ENCODE assay signal across 8 mouse cellular contexts in the genomic region with DNA sequence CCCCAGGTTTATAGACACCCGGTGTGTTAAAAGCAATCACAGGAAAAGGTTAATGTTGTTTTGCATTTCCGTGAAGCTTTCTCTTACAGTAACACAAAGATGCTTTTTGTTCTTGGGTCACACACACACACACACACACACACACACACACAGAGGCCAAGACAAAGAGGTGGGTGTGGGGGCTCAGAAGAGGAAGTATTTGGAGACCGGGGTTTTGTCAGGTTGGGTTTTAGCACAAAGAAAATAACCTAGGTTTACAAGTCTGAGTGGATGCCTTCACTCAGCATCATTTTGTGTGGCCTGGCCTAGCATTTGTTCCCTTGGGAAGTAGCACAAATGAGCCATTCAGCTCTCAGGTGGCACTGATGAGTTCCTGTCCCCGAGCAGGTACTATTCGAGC. TPM values are rescaled to one million over a fixed set of nuclear protein-coding genes. Genes with fewer than 3 reads are reported as not detected.
DNase-seq lines count a peak whose midpoint lies in the region; ATAC-seq and TF ChIP-seq lines count a peak whose summit lies in the region.
"Had no signal": no experiment of that assay in that cellular context is flagged by ENCODE, and none has a peak within 500 bp of the region (broad histone marks: within the 10 kb centered on the region; RNA-seq: fewer than 3 reads in every experiment).

No protein-coding gene starts in this region.

- WGBS in lung, embryonic 15.5 days: 55% methylated on average over 5 of the region's 5 CpGs
- 54% methylated on average over 5 of the region's 5 CpGs for WGBS in lung, adult 2 months
- 10% methylated on average over 5 of the region's 5 CpGs for WGBS in forebrain, embryonic 13.5 days
- 38% methylated on average over 5 of the region's 5 CpGs for WGBS in limb, embryonic 12.5 days
- 54% methylated on average over 5 of the region's 5 CpGs for WGBS in stomach, embryonic 15.5 days

- H3K4me3 ChIP-seq in lung, embryonic 15.5 days: no peak overlapping the region
- H3K4me3 ChIP-seq in lung, adult 2 months (replicated peaks; ENCODE audit: extremely low read depth, low read depth, low read length): no peak overlapping the region
- no peak overlapping the region for H3K4me3 ChIP-seq in forebrain, embryonic 13.5 days
- H3K4me3 ChIP-seq in limb, embryonic 12.5 days (replicated peaks): no peak overlapping the region
- H3K4me3 ChIP-seq in stomach, embryonic 15.5 days (replicated peaks): no peak overlapping the region
- H3K4me3 ChIP-seq: liver, embryonic 15.5 days had no signal

- TF ChIP-seq POLR2A in lung, adult 2 months (IDR thresholded peaks at IDR 0.05; ENCODE audit: borderline replicate concordance, extremely low read depth, low read depth, low read length): no peak

- no peak for DNase-seq in lung, adult 2 months
- no peak for DNase-seq in right cerebral cortex, adult 18-20 months
- no peak for DNase-seq in spleen, postnatal 14 days (ENCODE audit: low spot score in 2 of 2)

- H3K27ac ChIP-seq in lung, embryonic 15.5 days: peak overlapping the region; percentile 3; the same call in 1 of the 2 replicates
- H3K27ac ChIP-seq in forebrain, embryonic 13.5 days: peak overlapping the region; percentile 93
- peak overlapping the region; percentile 76 for H3K27ac ChIP-seq in limb, embryonic 12.5 days
- H3K27ac ChIP-seq in stomach, embryonic 15.5 days: peak overlapping the region; percentile 6
- H3K27ac ChIP-seq: liver, embryonic 15.5 days had no signal

- TF ChIP-seq CTCF in lung, adult 2 months (IDR thresholded peaks at IDR 0.05; ENCODE audit: insufficient read depth, low read length): no peak

- no peaks in the 10 kb centered on the region for H3K9me3 ChIP-seq in lung, embryonic 15.5 days
- no peaks in the 10 kb centered on the region for H3K9me3 ChIP-seq in forebrain, embryonic 13.5 days (replicated peaks)
- no peaks in the 10 kb centered on the region for H3K9me3 ChIP-seq in limb, embryonic 12.5 days
- no peaks in the 10 kb centered on the region for H3K9me3 ChIP-seq in stomach, embryonic 15.5 days
- H3K9me3 ChIP-seq: liver, embryonic 15.5 days had no signal

- ATAC-seq in lung, embryonic 15.5 days (ENCODE audit: borderline replicate concordance, extremely low read depth, low FRiP score, low TSS enrichment): no peak
- peak; percentile 14; the same call in 1 of the 2 replicates for ATAC-seq in forebrain, embryonic 13.5 days
- ATAC-seq in limb, embryonic 12.5 days (ENCODE audit: insufficient number of reproducible peaks, insufficient read depth, low FRiP score, low TSS enrichment, low read depth): no peak
- ATAC-seq in stomach, embryonic 15.5 days (ENCODE audit: insufficient read depth, low FRiP score, low read depth): no peak

- H3K27me3 ChIP-seq in lung, embryonic 15.5 days: no peaks in the 10 kb centered on the region
- no peaks in the 10 kb centered on the region for H3K27me3 ChIP-seq in forebrain, embryonic 13.5 days
- H3K27me3 ChIP-seq in limb, embryonic 12.5 days: no peaks in the 10 kb centered on the region
- H3K27me3 ChIP-seq in stomach, embryonic 15.5 days (replicated peaks): no peaks in the 10 kb centered on the region
- H3K27me3 ChIP-seq: liver, embryonic 15.5 days had no signal

- no peaks in the 10 kb centered on the region for H3K36me3 ChIP-seq in lung, embryonic 15.5 days
- peaks cover 15% of the 10 kb centered on the region for H3K36me3 ChIP-seq in forebrain, embryonic 13.5 days (ENCODE audit: poor library complexity, severe bottlenecking)
- H3K36me3 ChIP-seq in limb, embryonic 12.5 days: no peaks in the 10 kb centered on the region
- no peaks in the 10 kb centered on the region for H3K36me3 ChIP-seq in stomach, embryonic 15.5 days
- H3K36me3 ChIP-seq: liver, embryonic 15.5 days had no signal

- H3K4me1 ChIP-seq in lung, embryonic 15.5 days: peaks cover 57% of the 10 kb centered on the region
- H3K4me1 ChIP-seq in lung, adult 2 months (ENCODE audit: control insufficient read depth, insufficient read depth, low read length): peaks cover 15% of the 10 kb centered on the region
- H3K4me1 ChIP-seq in forebrain, embryonic 13.5 days: peaks cover 75% of the 10 kb centered on the region
- H3K4me1 ChIP-seq in limb, embryonic 12.5 days (replicated peaks): peaks cover 69% of the 10 kb centered on the region
- peaks cover 39% of the 10 kb centered on the region for H3K4me1 ChIP-seq in stomach, embryonic 15.5 days

- no peak overlapping the region for H3K9ac ChIP-seq in lung, embryonic 15.5 days
- peak overlapping the region; percentile 46 for H3K9ac ChIP-seq in forebrain, embryonic 13.5 days
- H3K9ac ChIP-seq in limb, embryonic 12.5 days (replicated peaks): no peak overlapping the region
- no peak overlapping the region for H3K9ac ChIP-seq in stomach, embryonic 15.5 days
- H3K9ac ChIP-seq: liver, embryonic 15.5 days had no signal

- H3K4me2 ChIP-seq in lung, embryonic 15.5 days: no peak overlapping the region
- H3K4me2 ChIP-seq in forebrain, embryonic 13.5 days: peak overlapping the region; percentile 9; the same call in 1 of the 2 replicates
- H3K4me2 ChIP-seq in limb, embryonic 12.5 days: no peak overlapping the region
- H3K4me2 ChIP-seq in stomach, embryonic 15.5 days: no peak overlapping the region
- H3K4me2 ChIP-seq: liver, embryonic 15.5 days had no signal

RNA-seq across cellular contexts. Expression of a gene that starts 59.8 kb away (rescaled TPM):
- polyA plus RNA-seq in lung, embryonic 15.5 days (2015; fragmentation: Nextera tagmentation; extraction: Ambion mirVana): 30.1 and 33.5 TPM in 2 replicates
- 20.0 and 23.2 TPM in 2 replicates for polyA plus RNA-seq in lung, adult 2 months (2012; rRNA removed)
- 3.6 and 4.6 TPM in 2 replicates for polyA plus RNA-seq in forebrain, embryonic 13.5 days (2015; fragmentation: Nextera tagmentation; extraction: Ambion mirVana)
- 4.9 and 6.1 TPM in 2 replicates for polyA plus RNA-seq in limb, embryonic 12.5 days (2016; fragmentation: Nextera tagmentation; extraction: Ambion mirVana)
- 29.0 and 29.6 TPM in 2 replicates for polyA plus RNA-seq in stomach, embryonic 15.5 days (2015; fragmentation: Nextera tagmentation; extraction: Ambion mirVana)

Comparison
In these comparisons a context has a peak if more than half of its experiments do, and no peak if none do; other contexts are left out.
1. H3K27ac ChIP-seq: peak in every context shown above with its lines; median percentile 93 in forebrain, embryonic 13.5 days; 76 in limb, embryonic 12.5 days; 6 in stomach, embryonic 15.5 days; 3 in lung, embryonic 15.5 days.